Mouse (Mus musculus) testis, adult 2 months (tissue): ENCODE data around the gene Clmn. TPM values are rescaled to one million over a fixed set of nuclear protein-coding genes. Genes with fewer than 3 reads are reported as not detected.
A peak's percentile ranks its signal among the peaks of the same experiment; 100 is the strongest.

ENCODE experiments used
- H3K27ac ChIP-seq: fragments of 200-500 bp; 2 replicates; pipeline ENCODE4 v1.5.1; 2012; ENCODE audit warnings: low read depth, low read length; ENCODE audit not compliant: control insufficient read depth, insufficient read depth
- H3K27me3 ChIP-seq: fragments of 200-500 bp; 2 replicates; pipeline ENCODE4 v1.6.1; 2012; ENCODE audit warnings: mild to moderate bottlenecking, low read length, moderate library complexity; ENCODE audit not compliant: control insufficient read depth, insufficient read depth
- H3K36me3 ChIP-seq: fragments of 200-500 bp; 2 replicates; pipeline ENCODE4 v1.6.1; 2012; ENCODE audit warnings: mild to moderate bottlenecking, low read length; ENCODE audit not compliant: control insufficient read depth, insufficient read depth
- H3K4me1 ChIP-seq: fragments of 200-500 bp; 2 replicates; pipeline ENCODE4 v1.6.1; 2012; ENCODE audit warnings: low read length; ENCODE audit not compliant: control insufficient read depth, insufficient read depth
- H3K4me3 ChIP-seq: fragments of 200-500 bp; 2 replicates; pipeline ENCODE4 v1.5.1; 2012; ENCODE audit warnings: low read depth, mild to moderate bottlenecking, low read length, moderate library complexity, mixed read lengths; ENCODE audit not compliant: control insufficient read depth
- CTCF ChIP-seq: fragments of 200-500 bp; IDR thresholded peaks from 2 replicates; pipeline ENCODE4 v1.5.1; 2012; ENCODE audit warnings: low read depth, mild to moderate bottlenecking, inconsistent platforms, low read length, moderate library complexity; ENCODE audit not compliant: control insufficient read depth, insufficient read depth, insufficient replicate concordance
- POLR2A ChIP-seq: fragments of 200-500 bp; IDR thresholded peaks from 2 replicates; pipeline ENCODE4 v1.6.1; 2012; ENCODE audit warnings: low read depth, mild to moderate bottlenecking, inconsistent platforms, low read length, moderate library complexity; ENCODE audit not compliant: control insufficient read depth
- polyA plus RNA-seq: library from polyadenylated mRNA; depleted of rRNA; stranded (reverse); fragments of >200 nt; gene quantifications from 2 replicates; pipeline ENCODE4 v1.2.3, GENCODE M21; 2012

The Clmn gene
- polyA plus RNA-seq, 1 experiment, result 119 TPM

- H3K4me1 ChIP-seq, result peaks cover 13% of the 10 kb centered on the region
- TF ChIP-seq CTCF, result no peak
- TF ChIP-seq POLR2A, result no peak
- H3K4me3 ChIP-seq, result peak overlapping the region; percentile 87
- no peaks in the 10 kb centered on the region for H3K36me3 ChIP-seq
- no peaks in the 10 kb centered on the region for H3K27me3 ChIP-seq
- peak overlapping the region; percentile 42 for H3K27ac ChIP-seq
Observed at GRCm38 (mm10) chr12:104751331-104751813, 113.5 kb downstream of the Clmn start.

DNA sequence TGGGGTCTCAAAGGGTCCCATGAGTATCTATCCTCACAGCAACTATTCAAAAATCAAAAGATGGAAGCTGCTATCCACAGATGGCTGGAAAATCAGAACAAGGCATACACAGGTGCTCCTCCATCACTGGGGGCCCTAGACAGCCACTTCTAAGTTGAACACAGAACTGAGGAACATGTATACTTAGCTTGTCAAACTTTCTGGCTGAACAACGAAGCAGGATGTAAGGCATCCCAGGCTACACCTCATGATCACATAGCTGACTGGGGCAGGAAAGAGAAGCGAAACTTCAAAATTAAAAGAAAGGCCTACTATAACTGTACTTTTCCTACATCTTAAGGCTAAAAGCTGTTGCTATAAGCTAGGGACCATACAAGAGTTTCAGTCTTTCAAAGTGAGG is 115.9 kb downstream of the Clmn start:
- no peak for TF ChIP-seq CTCF
- TF ChIP-seq POLR2A, result no peak
- Histone ChIP-seq H3K4me1 (peaks cover 13% of the 10 kb centered on the region), H3K4me3 (no peak overlapping the region), H3K36me3 (no peaks in the 10 kb centered on the region), H3K27me3 (no peaks in the 10 kb centered on the region), H3K27ac (no peak overlapping the region)

- no peaks in the 10 kb centered on the region for H3K36me3 ChIP-seq
- H3K27ac ChIP-seq, result no peak overlapping the region
- H3K4me1 ChIP-seq, result peaks cover 5% of the 10 kb centered on the region
- H3K4me3 ChIP-seq, result no peak overlapping the region
- H3K27me3 ChIP-seq, result no peaks in the 10 kb centered on the region
- TF ChIP-seq CTCF (no peak), POLR2A (no peak)
Observed at GRCm38 (mm10) chr12:104747252-104747651, 117.6 kb downstream of the Clmn start.

DNA sequence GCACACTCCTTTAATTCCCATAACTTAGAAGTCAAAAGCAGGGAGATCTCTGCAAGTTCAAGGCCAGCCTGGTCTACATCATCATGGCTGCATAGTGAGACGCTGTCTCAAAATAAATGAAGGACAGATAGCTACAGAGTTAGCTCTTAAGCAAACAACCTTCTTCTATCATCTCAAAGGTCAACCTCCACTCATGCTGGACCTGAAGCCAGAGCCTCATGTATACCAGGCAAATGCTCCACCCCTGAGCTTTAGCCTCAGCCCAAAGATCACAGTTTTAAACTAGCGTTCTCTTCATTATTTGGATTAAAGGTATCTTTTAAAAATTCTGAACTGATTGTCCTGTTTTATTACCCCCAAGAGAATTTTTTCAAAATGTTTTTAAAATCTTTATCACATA is 118.3 kb downstream of the Clmn start:
- Histone ChIP-seq H3K4me3 (no peak overlapping the region), H3K4me1 (peaks cover 3% of the 10 kb centered on the region), H3K36me3 (no peaks in the 10 kb centered on the region), H3K27ac (no peak overlapping the region), H3K27me3 (no peaks in the 10 kb centered on the region)
- TF ChIP-seq CTCF, result no peak
- TF ChIP-seq POLR2A, result no peak

DNA sequence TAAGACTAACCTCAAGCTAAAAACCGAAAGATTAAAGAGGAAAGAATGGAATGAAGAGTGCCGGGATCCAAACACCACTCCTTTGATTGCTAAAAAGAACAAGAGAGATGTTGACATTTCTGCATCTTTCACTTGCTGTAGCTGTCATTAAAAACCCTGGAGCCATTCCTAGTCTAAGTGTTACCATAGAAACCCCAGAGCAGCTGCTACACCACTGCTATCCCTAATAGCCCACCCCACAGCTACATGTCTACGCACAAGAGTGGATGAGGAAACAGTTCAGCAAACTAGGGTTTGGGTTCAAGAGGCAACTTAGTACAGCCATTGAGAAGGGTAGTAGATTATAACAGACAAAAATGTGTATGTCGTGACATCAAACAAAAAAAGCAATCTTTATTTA is 121.2 kb downstream of the Clmn start:
- Histone ChIP-seq H3K4me1 (no peaks in the 10 kb centered on the region), H3K27me3 (no peaks in the 10 kb centered on the region), H3K36me3 (no peaks in the 10 kb centered on the region), H3K27ac (no peak overlapping the region), H3K4me3 (no peak overlapping the region)
- TF ChIP-seq POLR2A (no peak), CTCF (no peak)

- Histone ChIP-seq H3K4me3 (no peak overlapping the region), H3K27me3 (no peaks in the 10 kb centered on the region), H3K4me1 (no peaks in the 10 kb centered on the region), H3K27ac (no peak overlapping the region), H3K36me3 (no peaks in the 10 kb centered on the region)
- TF ChIP-seq CTCF (no peak), POLR2A (no peak)
Observed at GRCm38 (mm10) chr12:104742247-104742646, 122.6 kb downstream of the Clmn start.

- no peak overlapping the region for H3K27ac ChIP-seq
- H3K4me3 ChIP-seq, result no peak overlapping the region
- H3K27me3 ChIP-seq, result no peaks in the 10 kb centered on the region
- TF ChIP-seq CTCF, result no peak
- TF ChIP-seq POLR2A, result no peak
- no peaks in the 10 kb centered on the region for H3K36me3 ChIP-seq
- no peaks in the 10 kb centered on the region for H3K4me1 ChIP-seq
Observed at GRCm38 (mm10) chr12:104740841-104741787, 123.8 kb downstream of the Clmn start.
